Mouse (Mus musculus) kidney, adult 2 months (tissue): ENCODE results near the gene Clip2.

ENCODE experiments used
- CTCF ChIP-seq: fragments of 200-500 bp; conservative IDR thresholded peaks from 2 replicates; pipeline ENCODE4 v1.5.1; 2011; ENCODE audit warnings: low read depth, mild to moderate bottlenecking, control low read depth, low read length, moderate library complexity, mixed read lengths; ENCODE audit not compliant: insufficient read depth, insufficient read length
- POLR2A ChIP-seq: fragments of 200-500 bp; IDR thresholded peaks from one replicate; pipeline ENCODE4 v1.6.1; 2011; ENCODE audit warnings: low read depth, low read length, control low read depth

DNA sequence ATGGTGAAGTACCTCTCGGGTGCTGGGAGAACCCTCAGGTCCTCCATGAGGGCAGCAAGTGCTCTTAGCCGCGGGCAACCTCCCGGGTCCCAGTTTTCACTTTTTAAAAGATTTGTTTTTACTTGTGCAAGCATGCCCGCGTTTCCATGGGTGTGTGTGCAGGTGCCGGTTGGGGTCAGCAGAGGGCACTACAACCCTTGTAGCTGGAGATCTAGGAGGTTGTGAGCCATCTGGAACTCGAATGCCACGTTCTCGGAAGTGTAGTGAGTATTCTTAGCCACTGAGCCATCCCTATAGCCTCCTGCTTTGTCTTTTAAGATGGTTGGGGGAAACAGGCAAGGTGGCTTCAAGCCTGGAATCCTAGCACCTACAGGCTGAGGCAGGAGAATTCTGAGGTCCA, 44.9 kb downstream of the Clip2 start:
- peak; percentile 96 for TF ChIP-seq CTCF
- TF ChIP-seq POLR2A: no peak
